Mouse (Mus musculus): ENCODE data around the gene Ccdc87.

GRCm38 (mm10) chr19:4878405-4879323 is 39.5 kb downstream of the Ccdc87 start, which contains the start of gene Zdhhc24:
- TF ChIP-seq GATA1 (IDR thresholded peaks at IDR 0.05; ENCODE audit: low read length) (peak; percentile 94), TAL1 (IDR thresholded peaks at IDR 0.05; ENCODE audit: low read length) (no peak)
